Mouse (Mus musculus): ENCODE results near the gene Ccl9.

Gene Ccl9

GRCm38 (mm10) chr11:83578186-83578760 lies at the start of gene Ccl9:
Gene Ccl9, minus strand, starts transcription at chr11:83578636.
- no peak for DNase-seq (ENCODE audit: low read depth, low spot score)

- DNase-seq (ENCODE audit: low read depth, low spot score), result no peak
Observed at GRCm38 (mm10) chr11:83623586-83623985, 45.1 kb upstream of the Ccl9 start.

- no peak for DNase-seq (ENCODE audit: low read depth, low spot score)
Observed at GRCm38 (mm10) chr11:83619037-83619436, 40.6 kb upstream of the Ccl9 start.

- DNase-seq (ENCODE audit: low read depth, low spot score), result no peak
Observed at GRCm38 (mm10) chr11:83618238-83618637, 39.8 kb upstream of the Ccl9 start.

GRCm38 (mm10) chr11:83616586-83616985 lies 38.1 kb upstream of the Ccl9 start:
- DNase-seq (ENCODE audit: low read depth, low spot score), result no peak

GRCm38 (mm10) chr11:83610900-83611299 lies 32.5 kb upstream of the Ccl9 start:
- no peak for DNase-seq (ENCODE audit: low read depth, low spot score)

- DNase-seq (ENCODE audit: low read depth, low spot score), result no peak
Observed at GRCm38 (mm10) chr11:83606396-83606795, 28.0 kb upstream of the Ccl9 start.

GRCm38 (mm10) chr11:83605535-83605934 lies 27.1 kb upstream of the Ccl9 start:
- DNase-seq (ENCODE audit: low read depth, low spot score), result no peak

GRCm38 (mm10) chr11:83604698-83605097 lies 26.3 kb upstream of the Ccl9 start:
- DNase-seq (ENCODE audit: low read depth, low spot score), result no peak

GRCm38 (mm10) chr11:83603399-83603798 lies 25.0 kb upstream of the Ccl9 start:
- no peak for DNase-seq (ENCODE audit: low read depth, low spot score)

GRCm38 (mm10) chr11:83600576-83600975 lies 22.1 kb upstream of the Ccl9 start:
- DNase-seq (ENCODE audit: low read depth, low spot score), result no peak

GRCm38 (mm10) chr11:83598991-83599390 lies 20.6 kb upstream of the Ccl9 start:
- DNase-seq (ENCODE audit: low read depth, low spot score), result no peak

- no peak for DNase-seq (ENCODE audit: low read depth, low spot score)
Observed at GRCm38 (mm10) chr11:83598207-83598837, 19.9 kb upstream of the Ccl9 start.

- DNase-seq (ENCODE audit: low read depth, low spot score), result no peak
Observed at GRCm38 (mm10) chr11:83597796-83598195, 19.4 kb upstream of the Ccl9 start.

- DNase-seq (ENCODE audit: low read depth, low spot score), result no peak
Observed at GRCm38 (mm10) chr11:83595669-83596455, 17.4 kb upstream of the Ccl9 start.

GRCm38 (mm10) chr11:83593453-83593852 lies 15.0 kb upstream of the Ccl9 start:
- no peak for DNase-seq (ENCODE audit: low read depth, low spot score)

- no peak for DNase-seq (ENCODE audit: low read depth, low spot score)
Observed at GRCm38 (mm10) chr11:83592853-83593252, 14.4 kb upstream of the Ccl9 start, which contains the start of gene Ccl6. Gene Ccl6, minus strand, starts transcription at chr11:83593087.

- no peak for DNase-seq (ENCODE audit: low read depth, low spot score)
Observed at GRCm38 (mm10) chr11:83584232-83584631, 5.8 kb upstream of the Ccl9 start.

- DNase-seq (ENCODE audit: low read depth, low spot score), result no peak
Observed at GRCm38 (mm10) chr11:83583450-83583754, 5.0 kb upstream of the Ccl9 start.

GRCm38 (mm10) chr11:83582626-83583449 lies 4.4 kb upstream of the Ccl9 start:
- no peak for DNase-seq (ENCODE audit: low read depth, low spot score)

GRCm38 (mm10) chr11:83581626-83582610 lies 3.5 kb upstream of the Ccl9 start:
- DNase-seq (ENCODE audit: low read depth, low spot score), result no peak

Measured in brain, embryonic 18.5 days (tissue).